Mouse (Mus musculus) CH12.LX (cell line): Measurements from ENCODE around the gene Dnah7a. TPM values are rescaled to one million over a fixed set of nuclear protein-coding genes. Genes with fewer than 3 reads are reported as not detected.

Experiments used
- DNase-seq: peaks from one replicate; pipeline ENCODE4 v3.0.0-alpha.2; 2013; ENCODE audit errors: extremely low read depth
- H3K27ac ChIP-seq: 2 replicates; pipeline ENCODE4 v1.5.1; 2012; ENCODE audit warnings: low read depth, mild to moderate bottlenecking, control low read depth, moderate library complexity; ENCODE audit not compliant: insufficient read depth
- H3K27me3 ChIP-seq: replicated peaks from 2 replicates; pipeline ENCODE3; 2012; ENCODE audit warnings: inconsistent platforms
- H3K36me3 ChIP-seq, 2 experiments: replicated peaks in 1 of 2; 2 replicates each; pipeline versions ENCODE3 to v1.6.1; 2012; ENCODE audit warnings: inconsistent platforms in 1 of 2, low read length in 1 of 2, mild to moderate bottlenecking in 1 of 2, mixed read lengths in 1 of 2, moderate library complexity in 1 of 2; ENCODE audit not compliant: control insufficient read depth in 1 of 2, insufficient read depth in 1 of 2
- H3K4me1 ChIP-seq, 2 experiments: 2 replicates each; pipeline ENCODE4 v1.6.1; 2012; ENCODE audit warnings: inconsistent platforms in 1 of 2, moderate library complexity in 1 of 2; ENCODE audit not compliant: insufficient read depth in 2 of 2, control insufficient read depth in 1 of 2
- H3K4me2 ChIP-seq: 2 replicates; pipeline ENCODE4 v1.6.1; 2012; ENCODE audit warnings: low read depth, mild to moderate bottlenecking, control low read depth; ENCODE audit not compliant: poor library complexity, insufficient read depth, severe bottlenecking
- H3K4me3 ChIP-seq, 3 experiments: fragments of 150-350 bp in 1 of 3; sonication (generic) in 1 of 3; replicated peaks in 1 of 3; 2 replicates each; pipeline versions ENCODE3 to v1.5.1; 2011 to 2012; ENCODE audit warnings: low read depth in 2 of 3, low read length in 2 of 3, mild to moderate bottlenecking in 2 of 3, moderate library complexity in 2 of 3, control low read depth in 1 of 3, improper control_type of control experiment in 1 of 3, inconsistent platforms in 1 of 3, mixed read lengths in 1 of 3; ENCODE audit not compliant: poor library complexity in 1 of 3
- H3K79me2 ChIP-seq: replicated peaks from 2 replicates; pipeline ENCODE4 v1.6.1; 2012; ENCODE audit warnings: mild to moderate bottlenecking, moderate library complexity; ENCODE audit not compliant: control insufficient read depth, poor library complexity, insufficient read depth, severe bottlenecking; ENCODE audit errors: extremely low read depth
- H3K9ac ChIP-seq: 2 replicates; pipeline ENCODE4 v1.6.1; 2012; ENCODE audit warnings: low read depth, mild to moderate bottlenecking, control low read depth, moderate library complexity; ENCODE audit not compliant: insufficient read depth
- H3K9me3 ChIP-seq: replicated peaks from 2 replicates; pipeline ENCODE3; 2012; ENCODE audit warnings: low read length, inconsistent platforms, mixed read lengths
- CHD1 ChIP-seq: IDR thresholded peaks from 2 replicates; pipeline ENCODE4 v1.6.1; 2012; ENCODE audit warnings: low read depth, low read length, improper control_type of control experiment, inconsistent platforms
- CTCF ChIP-seq, 2 experiments: IDR thresholded peaks in 1 of 2; conservative IDR thresholded peaks in 1 of 2; 2 replicates each; pipeline ENCODE4 v1.5.1; 2011 to 2012; ENCODE audit warnings: low read depth in 2 of 2, low read length in 2 of 2, improper control_type of control experiment in 1 of 2, inconsistent platforms in 1 of 2, mild to moderate bottlenecking in 1 of 2, moderate library complexity in 1 of 2
- EP300 ChIP-seq: IDR thresholded peaks from 2 replicates; pipeline ENCODE4 v1.6.1; 2011; ENCODE audit warnings: low read length, improper control_type of control experiment
- HCFC1 ChIP-seq: IDR thresholded peaks from 2 replicates; pipeline ENCODE4 v1.6.1; 2012; ENCODE audit warnings: low read depth, mild to moderate bottlenecking, inconsistent platforms, low read length, improper control_type of control experiment
- IRF4 ChIP-seq: IDR thresholded peaks from 2 replicates; pipeline ENCODE4 v1.6.1; 2014; ENCODE audit warnings: low read depth, mild to moderate bottlenecking, inconsistent platforms, low read length, improper control_type of control experiment
- JUN ChIP-seq: IDR thresholded peaks from 2 replicates; pipeline ENCODE4 v1.6.1; 2011; ENCODE audit warnings: low read depth, mild to moderate bottlenecking, low read length, improper control_type of control experiment, moderate library complexity; ENCODE audit not compliant: insufficient read depth
- KAT2A ChIP-seq: IDR thresholded peaks from 2 replicates; pipeline ENCODE4 v1.6.1; 2012; ENCODE audit warnings: low read length, improper control_type of control experiment, inconsistent platforms; ENCODE audit not compliant: insufficient replicate concordance
- MAX ChIP-seq: IDR thresholded peaks from 2 replicates; pipeline ENCODE4 v1.6.1; 2011; ENCODE audit warnings: low read length, improper control_type of control experiment
- MXI1 ChIP-seq: IDR thresholded peaks from 2 replicates; pipeline ENCODE4 v1.6.1; 2011; ENCODE audit warnings: mild to moderate bottlenecking, low read depth, low read length, improper control_type of control experiment
- MYC ChIP-seq: IDR thresholded peaks from 2 replicates; pipeline ENCODE4 v1.6.1; 2011; ENCODE audit warnings: low read depth, mild to moderate bottlenecking, improper control_type of control experiment, low read length
- NELFE ChIP-seq: IDR thresholded peaks from 2 replicates; pipeline ENCODE4 v1.6.1; 2011; ENCODE audit warnings: low read depth, low read length, improper control_type of control experiment
- POLR2A ChIP-seq: IDR thresholded peaks from 2 replicates; pipeline ENCODE4 v1.6.1; 2011; ENCODE audit warnings: low read depth, mild to moderate bottlenecking, improper control_type of control experiment, low read length
- POLR2AphosphoS2 ChIP-seq: IDR thresholded peaks from 2 replicates; pipeline ENCODE4 v1.6.1; 2011; ENCODE audit warnings: low read depth, low read length, improper control_type of control experiment
- RAD21 ChIP-seq: IDR thresholded peaks from 2 replicates; pipeline ENCODE4 v1.6.1; 2011; ENCODE audit warnings: low read depth, mild to moderate bottlenecking, low read length, improper control_type of control experiment, moderate library complexity
- RCOR1 ChIP-seq: conservative IDR thresholded peaks from 2 replicates; pipeline ENCODE4 v1.6.1; 2012; ENCODE audit warnings: low read depth, mild to moderate bottlenecking, inconsistent platforms, low read length, improper control_type of control experiment
- SIN3A ChIP-seq: IDR thresholded peaks from 2 replicates; pipeline ENCODE4 v1.6.1; 2012; ENCODE audit warnings: low read length, improper control_type of control experiment, inconsistent platforms
- SMC3 ChIP-seq: IDR thresholded peaks from 2 replicates; pipeline ENCODE4 v1.6.1; 2011; ENCODE audit warnings: low read depth, low read length, improper control_type of control experiment
- TCF12 ChIP-seq: IDR thresholded peaks from 2 replicates; pipeline ENCODE4 v1.6.1; 2014; ENCODE audit warnings: low read depth, mild to moderate bottlenecking, inconsistent platforms, low read length, improper control_type of control experiment
- USF1 ChIP-seq: IDR thresholded peaks from 2 replicates; pipeline ENCODE4 v1.6.1; 2014; ENCODE audit warnings: low read depth, mild to moderate bottlenecking, inconsistent platforms, low read length, improper control_type of control experiment
- ZMIZ1 ChIP-seq: IDR thresholded peaks from 2 replicates; pipeline ENCODE4 v1.6.1; 2012; ENCODE audit warnings: low read depth, mild to moderate bottlenecking, inconsistent platforms, low read length, improper control_type of control experiment
- dilution Hi-C: fragments of 300-500 bp; cut with MboI; formaldehyde crosslinking; loops from 2 replicates; pipeline ENCODE4 v1.14.3; 2020; ENCODE audit warnings: low sequenced_read_pairs; ENCODE audit not compliant: extremely low pct_unique_long_range_greater_than_20kb, extremely low pct_ligation_motif_present
- in situ Hi-C: fragments of 300-500 bp; cut with MboI; formaldehyde crosslinking; loops from 3 replicates; pipeline ENCODE4 v1.14.3; 2019; ENCODE audit warnings: low sequenced_read_pairs, low pct_ligation_motif_present, low pct_unique_long_range_greater_than_20kb, mixed read lengths
- polyA plus RNA-seq: library from polyadenylated mRNA; unstranded; fragments of >175 nt; gene quantifications from 2 replicates; pipeline ENCODE4 v1.2.1, GENCODE M21; 2012; ENCODE audit warnings: low read depth; ENCODE audit not compliant: insufficient read length
- total RNA-seq, 2 experiments: library from RNA; depleted of rRNA; stranded (reverse); fragments of 300-350 nt in 1 of 2; fragments of >200 nt in 1 of 2; gene quantifications; 2 replicates each; pipeline ENCODE4 v1.2.3; 2012 to 2014

The Dnah7a gene
- total and polyA plus RNA-seq, 3 experiments: 0.04 TPM; not detected in 2

GRCm38 (mm10) chr1:53746001-53746400 lies 39.4 kb upstream of the Dnah7a start:
- no peaks in the 10 kb centered on the region for H3K79me2 ChIP-seq
- no peaks in the 10 kb centered on the region for H3K36me3 ChIP-seq
- no peak overlapping the region for H3K9ac ChIP-seq
- H3K27ac ChIP-seq: no peak overlapping the region
- DNase-seq: no peak
- in situ Hi-C loops: no loop called here
- no peaks in the 10 kb centered on the region for H3K9me3 ChIP-seq
- peaks cover 0 to 5% of the 10 kb centered on the region in 2 experiments; a peak in 1 of 4 replicates for H3K4me1 ChIP-seq
- H3K4me2 ChIP-seq: no peak overlapping the region
- H3K27me3 ChIP-seq: no peaks in the 10 kb centered on the region
- H3K4me3 ChIP-seq: no peak overlapping the region
- TF ChIP-seq JUN: no peak
- no peak for TF ChIP-seq SIN3A
- no peak for TF ChIP-seq KAT2A
- no peak for TF ChIP-seq MYC
- TF ChIP-seq CHD1: no peak
- dilution Hi-C loops: no loop called here

- H3K9ac ChIP-seq: no peak overlapping the region
- H3K27me3 ChIP-seq: no peaks in the 10 kb centered on the region
- H3K9me3 ChIP-seq: no peaks in the 10 kb centered on the region
- no peaks in the 10 kb centered on the region for H3K36me3 ChIP-seq
- H3K79me2 ChIP-seq: no peaks in the 10 kb centered on the region
- no peak overlapping the region for H3K4me2 ChIP-seq
- TF ChIP-seq EP300 (no peak), USF1 (no peak), NELFE (no peak), KAT2A (no peak)
- no peak overlapping the region for H3K4me3 ChIP-seq
- DNase-seq: no peak
- H3K27ac ChIP-seq: no peak overlapping the region
- in situ Hi-C loops: no loop called here
- dilution Hi-C loops: no loop called here
- H3K4me1 ChIP-seq: peaks cover 0 to 5% of the 10 kb centered on the region in 2 experiments; a peak in 1 of 4 replicates
Observed at GRCm38 (mm10) chr1:53741742-53742458, 35.3 kb upstream of the Dnah7a start.

- Histone ChIP-seq H3K4me3 (no peak overlapping the region), H3K4me1 (peaks cover 1 to 6% of the 10 kb centered on the region in 2 experiments; a peak in 3 of 4 replicates), H3K79me2 (no peaks in the 10 kb centered on the region), H3K9me3 (no peaks in the 10 kb centered on the region), H3K36me3 (no peaks in the 10 kb centered on the region), H3K9ac (no peak overlapping the region), H3K4me2 (no peak overlapping the region), H3K27ac (no peak overlapping the region), H3K27me3 (no peaks in the 10 kb centered on the region)
- no peak for DNase-seq
- dilution Hi-C loops: no loop called here
- in situ Hi-C loops: no loop called here
- TF ChIP-seq JUN (no peak), TCF12 (no peak), SMC3 (no peak), MYC (no peak), HCFC1 (no peak), MXI1 (no peak), IRF4 (no peak), RCOR1 (no peak), POLR2AphosphoS2 (no peak), ZMIZ1 (no peak), POLR2A (no peak), RAD21 (no peak), MAX (no peak), CTCF (conservative IDR thresholded peaks at IDR 0.05 in 1 of 2, IDR thresholded peaks at IDR 0.05 in 1 of 2; ENCODE audit: low read depth in 2 of 2, low read length in 2 of 2) (no peak)
- TF ChIP-seq, all 38 proteins: peak for 0
Observed at GRCm38 (mm10) chr1:53740777-53741336, 34.3 kb upstream of the Dnah7a start.
